Mouse (Mus musculus): Measurements from ENCODE around the gene Apobec1. TPM values are rescaled to one million over a fixed set of nuclear protein-coding genes. Genes with fewer than 3 reads are reported as not detected.

Apobec1 gene
- polyA plus RNA-seq, 1 experiment from 2014 or later = 3.8 TPM

DNA sequence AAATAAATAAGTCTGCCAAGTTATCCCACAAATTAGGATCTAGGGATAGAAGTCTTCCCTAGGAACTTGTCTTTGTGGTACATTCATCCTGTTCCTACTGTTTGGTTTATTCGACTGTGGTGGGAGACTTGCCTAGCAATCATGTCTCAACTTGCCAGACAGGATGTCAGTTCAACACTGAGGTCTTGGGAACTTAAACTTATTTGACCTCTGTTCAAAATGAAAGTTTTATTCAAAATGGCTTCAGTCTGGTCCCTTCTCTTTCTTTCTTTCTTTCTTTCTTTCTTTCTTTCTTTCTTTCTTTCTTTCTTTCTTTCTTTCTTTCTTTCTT lies 713 bp upstream of the Apobec1 start:
- H3K27me3 ChIP-seq = no peaks in the 10 kb centered on the region
- H3K9me3 ChIP-seq (replicated peaks) = no peaks in the 10 kb centered on the region
- no peak for DNase-seq
- peak overlapping the region; percentile 75 for H3K4me2 ChIP-seq
- peak overlapping the region; percentile 67 for H3K9ac ChIP-seq
- H3K36me3 ChIP-seq = no peaks in the 10 kb centered on the region
- WGBS (ENCODE audit: insufficient replicate concordance) = 3% methylated on average over 1 of the region's 1 CpGs
- H3K4me1 ChIP-seq (replicated peaks) = peaks cover 7% of the 10 kb centered on the region; the same call in 1 of the 2 replicates
- peak overlapping the region; percentile 63; the same call in 1 of the 2 replicates for H3K27ac ChIP-seq
- H3K4me3 ChIP-seq (replicated peaks) = peak overlapping the region; percentile 63
- ATAC-seq (ENCODE audit: low read depth) = no peak

DNA sequence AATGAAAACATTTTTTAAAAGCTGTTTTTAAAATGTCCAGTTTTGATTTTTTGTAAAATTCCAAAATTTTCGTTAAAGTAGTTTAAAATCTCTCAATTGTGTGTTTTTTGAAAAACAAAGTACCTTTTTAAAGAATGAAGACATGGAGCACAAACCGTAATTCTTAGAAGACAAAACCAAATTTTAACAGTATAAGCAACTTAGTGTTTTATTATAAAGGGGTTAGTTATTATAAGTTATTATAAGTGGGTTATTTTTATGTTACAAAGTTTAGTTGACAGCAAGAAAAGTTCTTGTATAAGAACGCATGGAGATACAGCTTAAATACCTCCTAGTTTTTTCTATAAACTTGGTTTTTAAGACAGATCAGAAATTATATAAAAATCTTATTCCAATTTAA lies 629 bp downstream of the Apobec1 start:
- 61% methylated on average over 3 of the region's 3 CpGs for WGBS (ENCODE audit: insufficient replicate concordance)

DNA sequence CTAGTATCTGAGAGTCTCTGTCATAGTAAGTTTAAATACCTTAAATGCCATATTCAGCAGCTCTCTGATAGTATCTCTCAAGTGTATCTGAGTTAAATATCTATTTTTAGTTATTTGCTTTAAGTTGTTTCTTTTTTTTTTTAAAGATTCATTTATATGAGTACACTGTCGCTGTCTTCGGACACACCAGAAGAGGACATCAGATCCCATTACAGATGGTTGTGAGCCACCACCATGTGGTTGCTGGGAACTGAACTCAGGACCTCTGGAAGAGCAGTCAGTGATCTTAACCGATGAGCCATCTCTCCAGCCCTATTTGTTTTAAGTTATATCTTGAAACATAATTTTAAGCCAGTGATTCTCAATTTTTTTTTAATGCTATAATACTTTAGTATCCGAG lies 1.2 kb downstream of the Apobec1 start:
- Histone ChIP-seq H3K4me2 (0 out of 2 replicates have a peak overlapping the region, but pooled peaks have one; percentile 10), H3K4me3 (replicated peaks) (no peak overlapping the region), H3K9me3 (replicated peaks) (no peaks in the 10 kb centered on the region), H3K9ac (no peak overlapping the region), H3K4me1 (replicated peaks) (peaks cover 11% of the 10 kb centered on the region; the same call in 1 of the 2 replicates), H3K27me3 (no peaks in the 10 kb centered on the region), H3K27ac (no peak overlapping the region), H3K36me3 (no peaks in the 10 kb centered on the region)
- ATAC-seq (ENCODE audit: low read depth) = no peak
- no peak for DNase-seq
- WGBS (ENCODE audit: insufficient replicate concordance) = 68% methylated on average over 4 of the region's 4 CpGs

More for the DNA sequence above, 629 bp downstream of the Apobec1 start:
- peaks cover 8% of the 10 kb centered on the region; the same call in 1 of the 2 replicates for H3K4me1 ChIP-seq (replicated peaks)
- no peaks in the 10 kb centered on the region for H3K36me3 ChIP-seq
- no peak for ATAC-seq (ENCODE audit: low read depth)
- peak overlapping the region; percentile 63; the same call in 1 of the 2 replicates for H3K27ac ChIP-seq
- H3K27me3 ChIP-seq = no peaks in the 10 kb centered on the region
- H3K4me3 ChIP-seq (replicated peaks) = peak overlapping the region; percentile 63
- H3K9me3 ChIP-seq (replicated peaks) = no peaks in the 10 kb centered on the region
- no peak for DNase-seq
- H3K9ac ChIP-seq = peak overlapping the region; percentile 67
- H3K4me2 ChIP-seq = peak overlapping the region; percentile 75

DNA sequence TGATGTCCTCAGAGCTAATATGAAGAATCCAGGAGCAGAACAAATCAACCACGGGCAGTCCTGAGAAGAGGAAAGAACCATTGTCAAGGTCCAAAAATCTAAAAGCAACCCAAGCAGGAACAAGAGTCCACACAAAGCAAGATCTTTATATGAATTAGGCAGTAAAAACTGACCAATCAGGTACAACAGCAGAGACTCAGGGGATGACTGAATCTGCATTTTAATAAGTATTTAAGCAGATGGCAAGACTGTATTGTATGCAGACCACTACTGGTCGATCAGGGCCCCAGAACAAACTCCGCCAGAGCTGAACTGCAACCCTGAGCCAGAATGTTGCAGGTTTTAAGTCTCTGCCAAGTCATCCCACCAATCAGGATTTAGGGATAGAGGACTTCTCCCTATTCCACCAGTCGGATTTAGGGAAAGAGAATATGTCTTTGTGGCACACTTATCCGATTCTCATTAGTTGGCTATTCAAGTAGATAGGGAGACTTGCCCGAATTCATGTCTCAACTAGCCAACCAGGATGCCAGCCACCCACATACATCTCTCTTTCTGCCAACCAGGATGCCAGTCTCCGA lies 2.1 kb downstream of the Apobec1 start:
- peaks cover 11% of the 10 kb centered on the region; the same call in 1 of the 2 replicates for H3K4me1 ChIP-seq (replicated peaks)
- ATAC-seq (ENCODE audit: low read depth) (no peak), DNase-seq (no peak)
- H3K27ac ChIP-seq = no peak overlapping the region; the same call in 1 of the 2 replicates
- H3K36me3 ChIP-seq = no peaks in the 10 kb centered on the region
- no peak overlapping the region for H3K4me3 ChIP-seq (replicated peaks)
- H3K27me3 ChIP-seq = no peaks in the 10 kb centered on the region
- no peak overlapping the region for H3K9ac ChIP-seq
- 72% methylated on average over 7 of the region's 7 CpGs for WGBS (ENCODE audit: insufficient replicate concordance)
- H3K9me3 ChIP-seq (replicated peaks) = no peaks in the 10 kb centered on the region
- 0 out of 2 replicates have a peak overlapping the region, but pooled peaks have one; percentile 10 for H3K4me2 ChIP-seq

DNA sequence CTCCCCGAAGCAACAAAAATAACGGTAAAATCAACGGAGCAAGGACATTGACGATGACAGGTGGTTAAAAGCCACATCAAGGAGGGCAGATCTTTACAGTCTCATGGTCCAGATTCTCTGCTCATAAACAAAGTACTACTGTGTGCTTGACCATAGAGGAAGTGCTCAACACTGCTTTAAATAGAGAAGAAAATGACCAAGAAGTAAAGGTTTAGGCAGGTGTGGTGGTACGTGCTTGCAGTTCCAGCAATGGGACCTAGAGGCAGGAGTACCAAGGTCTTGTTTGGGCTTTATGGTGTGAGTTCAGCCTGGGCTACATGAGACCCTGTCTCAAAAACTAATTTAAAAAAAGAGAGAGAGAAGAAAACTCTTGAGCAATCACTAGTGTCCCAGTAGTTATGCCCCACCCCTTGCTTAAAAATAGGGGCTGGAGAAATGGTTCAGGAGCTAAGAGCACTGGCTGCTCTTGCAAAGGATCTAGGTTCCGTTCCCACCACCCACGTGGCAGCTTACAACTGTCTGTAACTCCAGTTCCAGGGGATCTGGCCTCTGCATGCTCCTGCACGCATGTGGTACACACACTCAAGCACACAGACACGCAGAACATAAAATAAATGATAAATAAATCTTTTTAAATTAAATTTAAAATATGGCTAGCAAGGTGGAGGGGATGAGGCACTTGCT lies 3.0 kb downstream of the Apobec1 start:
- Histone ChIP-seq H3K27me3 (no peaks in the 10 kb centered on the region), H3K4me1 (replicated peaks) (peaks cover 11% of the 10 kb centered on the region; the same call in 1 of the 2 replicates), H3K4me3 (replicated peaks) (no peak overlapping the region), H3K27ac (no peak overlapping the region), H3K9me3 (replicated peaks) (no peaks in the 10 kb centered on the region), H3K36me3 (no peaks in the 10 kb centered on the region), H3K4me2 (no peak overlapping the region), H3K9ac (no peak overlapping the region)
- WGBS (ENCODE audit: insufficient replicate concordance) = 81% methylated on average over 9 of the region's 9 CpGs
- no peak for ATAC-seq (ENCODE audit: low read depth)
- DNase-seq = no peak

DNA sequence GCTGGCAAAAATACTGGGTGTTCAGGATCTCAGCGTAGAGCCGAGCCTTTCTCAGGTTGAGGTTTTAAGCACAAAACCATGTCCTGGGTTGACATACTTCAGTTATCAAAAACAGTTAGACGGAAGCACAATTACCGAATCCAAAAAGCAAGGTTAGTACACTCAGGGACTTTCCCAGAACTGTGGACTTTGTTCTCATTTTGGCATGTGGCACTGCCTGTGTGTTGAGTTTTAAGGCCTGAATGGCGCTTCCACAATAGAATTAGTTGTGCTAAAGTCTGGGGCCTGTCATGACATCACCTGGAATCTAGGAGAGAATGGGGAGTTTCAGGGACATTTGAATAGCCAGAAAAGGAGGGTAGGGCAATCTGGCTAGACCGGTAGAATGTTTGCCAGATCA lies 3.8 kb downstream of the Apobec1 start:
- H3K9me3 ChIP-seq (replicated peaks) = no peaks in the 10 kb centered on the region
- ATAC-seq (ENCODE audit: low read depth) (no peak), DNase-seq (no peak)
- no peaks in the 10 kb centered on the region for H3K27me3 ChIP-seq
- whole genome bisulfite sequencing (ENCODE audit: insufficient replicate concordance) = 76% methylated on average over 6 of the region's 6 CpGs
- H3K27ac ChIP-seq = no peak overlapping the region
- no peaks in the 10 kb centered on the region for H3K36me3 ChIP-seq
- H3K4me1 ChIP-seq (replicated peaks) = peaks cover 8% of the 10 kb centered on the region; the same call in 1 of the 2 replicates
- H3K9ac ChIP-seq = no peak overlapping the region
- no peak overlapping the region for H3K4me3 ChIP-seq (replicated peaks)
- no peak overlapping the region for H3K4me2 ChIP-seq

DNA sequence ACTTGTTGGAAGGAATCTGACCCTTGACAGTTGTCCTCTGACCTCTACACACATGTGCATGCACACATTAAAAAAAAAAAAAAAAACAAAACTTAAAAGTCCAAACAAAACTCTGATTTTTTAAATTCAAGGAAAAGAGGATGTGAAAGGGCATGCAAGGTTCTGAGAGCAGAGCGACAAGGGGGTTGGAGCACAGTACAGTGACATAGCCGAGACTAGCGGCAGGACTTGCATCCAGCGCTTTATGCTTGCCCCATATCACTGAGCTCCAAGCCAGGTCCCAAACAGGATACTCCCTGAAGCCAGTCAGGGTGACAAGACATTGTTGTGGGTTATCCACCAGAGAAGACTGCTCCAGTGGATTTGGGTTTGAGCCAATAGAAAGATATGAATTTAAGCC lies 4.2 kb downstream of the Apobec1 start:
- H3K4me2 ChIP-seq = no peak overlapping the region
- no peak for ATAC-seq (ENCODE audit: low read depth)

DNA sequence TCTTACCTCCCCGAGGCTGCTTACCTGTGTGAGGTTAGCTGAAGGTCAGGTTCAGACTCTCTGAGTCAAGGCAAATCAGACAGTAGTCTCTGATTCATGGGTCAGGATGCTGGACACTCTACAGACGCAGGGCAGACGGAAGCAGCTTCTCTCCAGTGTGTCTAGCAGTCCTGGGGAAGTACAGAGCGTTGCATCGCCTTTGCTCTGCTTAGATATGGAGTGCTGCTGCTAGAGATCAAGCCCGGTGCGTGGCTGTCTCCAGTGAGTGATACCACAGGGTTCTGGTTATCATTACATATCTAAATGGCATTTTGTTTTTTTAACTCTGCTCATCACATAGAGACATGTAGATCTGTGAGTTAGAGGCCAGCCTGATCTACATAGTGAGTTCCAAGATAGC lies 5.6 kb downstream of the Apobec1 start:
- H3K9ac ChIP-seq = no peak overlapping the region
- ATAC-seq (ENCODE audit: low read depth) (peak; percentile 56), DNase-seq (no peak)
- no peak overlapping the region for H3K4me3 ChIP-seq (replicated peaks)
- no peak overlapping the region for H3K27ac ChIP-seq
- no peaks in the 10 kb centered on the region for H3K9me3 ChIP-seq (replicated peaks)
- WGBS (ENCODE audit: insufficient replicate concordance) = 46% methylated on average over 7 of the region's 7 CpGs
- no peaks in the 10 kb centered on the region for H3K36me3 ChIP-seq
- no peak overlapping the region for H3K4me2 ChIP-seq
- 0 out of 2 replicates have a peak, but pooled peaks cover 3% of the 10 kb centered on the region for H3K4me1 ChIP-seq (replicated peaks)
- H3K27me3 ChIP-seq = no peaks in the 10 kb centered on the region

More for the DNA sequence above, 4.2 kb downstream of the Apobec1 start:
- no peaks in the 10 kb centered on the region for H3K9me3 ChIP-seq (replicated peaks)
- H3K9ac ChIP-seq = no peak overlapping the region
- no peaks in the 10 kb centered on the region for H3K36me3 ChIP-seq
- H3K27ac ChIP-seq = no peak overlapping the region
- no peak for DNase-seq
- WGBS (ENCODE audit: insufficient replicate concordance) = 85% methylated on average over 4 of the region's 4 CpGs
- H3K4me1 ChIP-seq (replicated peaks) = peaks cover 8% of the 10 kb centered on the region; the same call in 1 of the 2 replicates
- no peaks in the 10 kb centered on the region for H3K27me3 ChIP-seq
- H3K4me3 ChIP-seq (replicated peaks) = no peak overlapping the region

DNA sequence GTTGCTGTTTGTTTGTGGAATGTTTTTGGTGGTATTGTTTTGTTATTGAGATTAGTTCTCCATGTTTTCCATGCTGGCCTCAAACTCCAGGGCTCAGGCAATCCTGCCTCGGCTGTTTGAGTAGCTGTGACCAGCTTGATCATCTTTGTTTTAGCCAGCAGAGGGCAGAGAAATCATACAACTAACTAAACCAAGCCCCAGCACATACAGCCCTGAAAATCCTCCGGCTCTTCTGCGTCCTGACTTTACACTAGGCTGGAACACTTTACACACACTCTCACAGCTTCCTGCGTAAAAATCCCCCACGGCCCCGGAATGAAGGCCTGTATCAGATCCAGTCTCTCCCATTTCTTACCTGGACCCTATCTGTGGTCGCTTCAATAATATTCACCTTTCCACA lies 6.6 kb downstream of the Apobec1 start:
- 35% methylated on average over 7 of the region's 7 CpGs for WGBS (ENCODE audit: insufficient replicate concordance)
- Histone ChIP-seq H3K27me3 (no peaks in the 10 kb centered on the region), H3K27ac (no peak overlapping the region), H3K4me3 (replicated peaks) (no peak overlapping the region), H3K9me3 (replicated peaks) (no peaks in the 10 kb centered on the region), H3K4me2 (no peak overlapping the region), H3K9ac (no peak overlapping the region), H3K4me1 (replicated peaks) (0 out of 2 replicates have a peak, but pooled peaks cover 3% of the 10 kb centered on the region), H3K36me3 (no peaks in the 10 kb centered on the region)
- ATAC-seq (ENCODE audit: low read depth) = no peak
- DNase-seq = no peak

DNA sequence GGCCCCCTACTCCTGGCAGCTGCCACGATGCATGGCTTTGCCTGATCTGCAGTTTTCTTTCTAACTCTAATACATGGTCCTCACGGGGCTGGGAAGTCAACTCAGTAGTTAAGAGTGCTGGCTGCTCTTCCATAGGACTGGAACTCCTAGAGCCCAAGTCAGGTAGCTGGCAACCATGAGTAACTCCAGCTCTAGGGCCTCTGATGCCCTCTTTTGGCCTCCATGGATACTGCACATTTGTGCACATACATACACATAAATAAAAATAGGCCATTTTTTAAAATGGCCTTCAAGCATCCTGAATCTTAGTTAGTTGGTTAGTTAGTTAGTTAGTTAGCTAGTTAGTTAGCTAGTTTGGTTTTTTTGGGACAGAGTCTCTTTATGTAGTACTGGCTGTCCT lies 9.3 kb downstream of the Apobec1 start:
- DNase-seq (no peak), ATAC-seq (ENCODE audit: low read depth) (no peak)
- H3K27me3 ChIP-seq = no peaks in the 10 kb centered on the region
- H3K4me2 ChIP-seq = no peak overlapping the region
- no peaks in the 10 kb centered on the region for H3K9me3 ChIP-seq (replicated peaks)
- H3K36me3 ChIP-seq = no peaks in the 10 kb centered on the region
- H3K4me1 ChIP-seq (replicated peaks) = 0 out of 2 replicates have a peak, but pooled peaks cover 3% of the 10 kb centered on the region
- H3K27ac ChIP-seq = no peak overlapping the region
- WGBS (ENCODE audit: insufficient replicate concordance) = 72% methylated on average over 2 of the region's 2 CpGs
- H3K4me3 ChIP-seq (replicated peaks) = no peak overlapping the region
- H3K9ac ChIP-seq = no peak overlapping the region

DNA sequence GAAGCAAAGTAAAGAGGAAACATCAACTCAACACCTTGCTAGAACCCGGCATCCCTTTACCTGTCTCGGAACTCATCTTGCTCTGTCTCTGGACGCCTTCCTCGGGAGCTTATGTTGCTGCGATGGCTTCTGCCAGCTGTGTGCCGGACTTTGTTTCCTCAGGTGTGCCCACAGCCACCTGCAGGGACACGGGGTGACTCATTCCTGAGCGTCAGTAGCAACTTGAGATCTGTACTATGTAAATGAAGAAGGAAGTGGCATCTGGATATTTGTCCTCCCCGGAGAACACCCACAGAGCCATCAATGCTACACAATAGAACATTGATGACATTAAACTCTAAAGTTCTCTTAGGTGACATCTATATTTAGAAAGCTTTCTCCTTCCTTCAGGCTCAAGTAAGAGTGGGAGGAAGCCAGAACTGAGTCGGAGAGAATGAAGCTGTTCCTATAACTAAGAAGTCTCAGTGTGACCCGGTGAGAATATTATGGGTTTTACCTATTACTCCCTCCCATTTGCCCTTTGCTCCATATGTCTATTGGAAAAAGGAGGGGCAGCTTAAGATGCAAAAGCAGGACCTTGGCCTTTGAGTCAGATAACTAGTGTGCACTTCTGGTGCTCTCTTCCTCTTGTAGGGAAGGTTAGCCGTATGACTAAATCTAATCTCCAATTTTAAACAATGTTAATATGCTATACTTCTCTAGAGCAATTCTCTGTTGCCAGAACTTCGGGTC lies 11.1 kb downstream of the Apobec1 start:
- H3K9ac ChIP-seq = no peak overlapping the region
- no peak overlapping the region for H3K4me2 ChIP-seq
- no peak for ATAC-seq (ENCODE audit: low read depth)
- no peak for DNase-seq
- H3K36me3 ChIP-seq = no peaks in the 10 kb centered on the region
- no peaks in the 10 kb centered on the region for H3K27me3 ChIP-seq
- H3K27ac ChIP-seq = no peak overlapping the region
- H3K4me3 ChIP-seq (replicated peaks) = no peak overlapping the region
- no peaks in the 10 kb centered on the region for H3K4me1 ChIP-seq (replicated peaks)
- WGBS (ENCODE audit: insufficient replicate concordance) = 76% methylated on average over 13 of the region's 13 CpGs
- H3K9me3 ChIP-seq (replicated peaks) = no peaks in the 10 kb centered on the region

All from liver, embryonic 13.5 days (tissue).